Mouse (Mus musculus): ENCODE data around the gene Gbp10.
"Not testable (repeated sequence)": the region's sequence is repeated elsewhere in the genome, so short reads cannot be mapped to it uniquely, and the experiment has no call there.

The Gbp10 gene

GRCm38 (mm10) chr5:105239483-105240047, at the start of gene Gbp10:
TSS of gene Gbp10 (minus strand) at chr5:105239533.
- DNase-seq (ENCODE audit: low spot score), result not testable (repeated sequence)

- DNase-seq (ENCODE audit: low spot score), result not testable (repeated sequence)
Measured at GRCm38 (mm10) chr5:105260673-105261072, 21.3 kb upstream of the Gbp10 start.

GRCm38 (mm10) chr5:105252491-105252890, 13.2 kb upstream of the Gbp10 start:
- DNase-seq (ENCODE audit: low spot score), result no peak

GRCm38 (mm10) chr5:105244741-105245140, 5.4 kb upstream of the Gbp10 start:
- DNase-seq (ENCODE audit: low spot score), result not testable (repeated sequence)

GRCm38 (mm10) chr5:105240982-105241381, 1.6 kb upstream of the Gbp10 start:
- not testable (repeated sequence) for DNase-seq (ENCODE audit: low spot score)

GRCm38 (mm10) chr5:105238402-105238801, 931 bp downstream of the Gbp10 start:
- DNase-seq (ENCODE audit: low spot score), result not testable (repeated sequence)

- not testable (repeated sequence) for DNase-seq (ENCODE audit: low spot score)
Measured at GRCm38 (mm10) chr5:105236040-105236439, 3.3 kb downstream of the Gbp10 start.

- DNase-seq (ENCODE audit: low spot score), result not testable (repeated sequence)
Measured at GRCm38 (mm10) chr5:105208957-105209356, 30.4 kb downstream of the Gbp10 start.

- not testable (repeated sequence) for DNase-seq (ENCODE audit: low spot score)
Measured at GRCm38 (mm10) chr5:105200791-105201355, 38.5 kb downstream of the Gbp10 start.

GRCm38 (mm10) chr5:105199149-105199548, 40.2 kb downstream of the Gbp10 start:
- DNase-seq (ENCODE audit: low spot score), result not testable (repeated sequence)

- not testable (repeated sequence) for DNase-seq (ENCODE audit: low spot score)
Measured at GRCm38 (mm10) chr5:105197915-105198560, 41.3 kb downstream of the Gbp10 start.

- not testable (repeated sequence) for DNase-seq (ENCODE audit: low spot score)
Measured at GRCm38 (mm10) chr5:105196308-105196707, 43.0 kb downstream of the Gbp10 start.

- not testable (repeated sequence) for DNase-seq (ENCODE audit: low spot score)
Measured at GRCm38 (mm10) chr5:105192536-105192935, 46.8 kb downstream of the Gbp10 start.

GRCm38 (mm10) chr5:105181446-105181845, 57.9 kb downstream of the Gbp10 start:
- no peak for DNase-seq (ENCODE audit: low spot score)
